Mouse (Mus musculus) gastrocnemius, adult 8-10 months (tissue): Measurements from ENCODE around the gene Uimc1. TPM values are rescaled to one million over a fixed set of nuclear protein-coding genes. Genes with fewer than 3 reads are reported as not detected.
"Not testable (repeated sequence)": the region's sequence is repeated elsewhere in the genome, so short reads cannot be mapped to it uniquely, and the experiment has no call there.

ENCODE experiments used
- DNase-seq, 2 experiments: peaks; one replicate each; pipeline ENCODE4 v3.0.0; 2022; ENCODE audit warnings: low spot score in 2 of 2
- total RNA-seq, 4 experiments: library from RNA; stranded (reverse); gene quantifications; 2 replicates each; pipeline ENCODE4 v1.2.4; 2022

Gene Uimc1
- 10 to 100 TPM; 10.0 to 14.3 (median 12.3) TPM for total RNA-seq

DNA sequence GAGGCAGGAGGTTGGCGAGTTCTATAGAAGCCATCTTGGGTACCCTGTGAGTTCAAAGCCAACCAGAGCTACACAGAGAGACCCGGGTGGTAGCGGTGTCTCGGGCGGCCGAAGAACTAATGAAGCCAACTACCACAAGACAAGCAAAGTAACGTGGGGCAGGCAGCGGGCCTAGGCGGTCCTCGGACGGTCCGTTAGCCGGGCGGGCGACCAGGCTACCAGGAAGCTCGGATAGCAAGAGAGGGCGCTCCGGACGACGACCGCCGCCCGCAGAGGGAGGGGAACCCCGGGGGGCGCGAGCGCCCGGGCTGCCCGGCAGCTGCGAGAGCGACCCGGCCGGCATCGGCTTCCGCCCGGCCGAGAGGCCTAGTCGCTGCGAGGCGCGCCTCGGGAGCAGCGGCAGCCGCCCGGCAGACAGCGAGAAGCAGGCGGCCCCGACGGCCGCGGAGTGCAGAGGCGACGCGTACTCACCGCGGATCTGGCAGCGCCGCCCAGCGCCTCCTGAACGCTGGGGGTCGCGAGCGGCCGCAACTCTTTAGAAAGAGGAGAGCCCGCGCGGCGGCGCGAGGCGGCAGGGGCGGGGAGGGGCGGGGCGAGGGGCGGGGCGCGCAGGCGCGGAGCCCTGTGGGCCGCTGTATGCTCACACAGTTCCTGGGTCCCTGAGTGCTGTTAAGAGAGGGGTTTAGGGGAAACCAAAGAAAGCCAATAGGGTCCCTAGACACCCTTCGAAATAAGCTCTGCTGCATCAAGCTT is at the start of gene Uimc1:
TSS of gene Uimc1 (minus strand) at position 575 of the 753 bp plus-strand sequence.
- peak; percentile 38 to 73 for DNase-seq

DNA sequence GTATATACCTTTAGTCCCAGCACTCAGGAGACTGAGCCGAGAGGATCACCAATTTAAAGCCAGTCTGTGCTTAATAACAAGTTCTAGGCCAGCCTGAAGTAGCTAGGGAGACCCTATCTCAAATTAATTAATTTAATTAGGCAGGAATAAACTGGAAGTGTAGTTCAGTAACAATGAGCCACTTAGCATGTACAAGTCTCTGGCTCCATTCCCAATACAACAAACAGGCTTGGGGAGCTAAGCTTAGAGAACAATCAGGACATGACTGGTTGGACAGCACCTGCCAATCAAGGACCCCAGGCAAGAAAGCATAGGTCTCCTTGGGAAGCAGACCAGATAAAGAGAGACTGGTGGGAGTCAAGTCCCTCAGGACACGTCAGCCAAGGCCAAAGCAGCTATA is 40.2 kb upstream of the Uimc1 start:
- no peak for DNase-seq

DNA sequence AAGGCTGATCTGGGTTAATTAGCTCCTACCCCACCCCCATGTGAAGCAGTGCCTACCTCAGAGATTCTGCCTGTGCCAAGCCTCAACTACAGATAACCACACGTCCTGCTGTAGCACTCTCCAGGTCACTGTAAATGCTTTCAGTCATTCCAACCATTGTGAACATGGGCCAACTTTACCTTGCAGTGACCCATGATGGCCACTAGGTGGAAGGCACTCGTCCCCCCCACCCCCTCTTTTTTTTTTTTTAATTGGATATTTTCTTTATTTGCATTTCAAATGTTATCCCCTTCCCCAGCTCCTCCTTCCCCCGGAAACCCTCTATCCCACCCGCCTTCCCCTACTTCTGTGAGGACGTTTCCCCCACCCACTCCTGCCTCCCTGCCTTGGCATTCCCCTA is 35.3 kb upstream of the Uimc1 start:
- no peak for DNase-seq

DNA sequence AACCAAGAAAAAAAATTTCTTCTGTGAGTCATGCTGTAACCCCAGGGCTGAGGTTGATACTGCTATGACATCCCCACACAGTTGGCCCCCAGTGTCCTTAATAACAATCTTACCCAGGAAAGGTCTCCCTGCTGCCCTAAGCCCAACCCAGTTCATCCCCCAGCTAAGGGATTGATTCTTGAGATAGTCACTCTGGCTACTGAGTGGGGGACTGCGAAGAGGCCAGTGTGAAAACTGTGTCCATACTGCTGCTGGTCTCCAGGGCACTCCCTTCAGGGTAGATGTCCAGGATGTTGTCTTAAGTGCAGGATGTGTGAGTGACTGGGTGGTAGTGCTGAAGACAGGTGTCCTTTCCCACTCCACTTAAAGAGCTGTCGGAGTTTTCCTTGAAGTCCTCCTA is 33.3 kb upstream of the Uimc1 start, which contains the start of gene Gm17617:
TSS of gene Gm17617 (minus strand) at position 101 of the 400 bp plus-strand sequence.
- DNase-seq = no peak

DNA sequence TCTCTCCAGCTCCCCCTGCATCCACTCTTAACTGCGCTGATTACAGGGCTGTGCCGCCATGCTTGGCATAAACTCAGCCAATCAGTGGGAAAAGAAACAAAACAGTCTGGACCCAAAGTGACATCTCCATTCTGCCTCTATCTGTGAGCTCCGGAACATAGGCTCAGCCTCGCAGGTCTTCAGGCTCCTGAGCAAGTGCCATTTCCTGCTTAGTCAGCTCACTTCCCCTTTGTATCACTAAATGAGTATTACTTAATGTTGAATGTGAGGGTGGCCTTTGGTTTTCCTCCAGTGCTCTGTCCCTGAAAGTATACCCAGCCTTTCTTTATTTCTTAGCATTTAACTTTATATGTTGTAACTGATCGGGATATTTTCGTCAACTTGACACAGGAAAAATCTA is 24.8 kb upstream of the Uimc1 start:
- no peak for DNase-seq

DNA sequence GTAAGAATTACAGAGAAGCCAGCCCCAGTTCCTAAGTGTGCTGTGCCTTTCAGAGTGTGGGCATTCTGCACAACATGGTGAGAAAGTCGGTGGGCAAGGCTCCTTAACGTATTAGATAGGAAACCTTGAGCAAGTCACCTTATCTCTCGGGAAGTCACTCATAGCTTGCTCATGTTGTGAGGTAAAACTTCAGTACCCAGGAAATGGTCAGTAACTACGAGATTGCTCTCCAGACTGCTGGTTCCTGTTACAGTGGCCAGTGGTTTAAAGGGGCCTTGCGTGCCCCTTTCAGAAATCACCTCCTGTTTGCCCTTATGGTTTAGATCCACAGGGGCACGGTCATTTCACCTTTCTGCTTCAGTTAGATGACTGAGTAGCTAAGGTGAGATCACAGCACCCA is 14.3 kb upstream of the Uimc1 start:
- DNase-seq = no peak

DNA sequence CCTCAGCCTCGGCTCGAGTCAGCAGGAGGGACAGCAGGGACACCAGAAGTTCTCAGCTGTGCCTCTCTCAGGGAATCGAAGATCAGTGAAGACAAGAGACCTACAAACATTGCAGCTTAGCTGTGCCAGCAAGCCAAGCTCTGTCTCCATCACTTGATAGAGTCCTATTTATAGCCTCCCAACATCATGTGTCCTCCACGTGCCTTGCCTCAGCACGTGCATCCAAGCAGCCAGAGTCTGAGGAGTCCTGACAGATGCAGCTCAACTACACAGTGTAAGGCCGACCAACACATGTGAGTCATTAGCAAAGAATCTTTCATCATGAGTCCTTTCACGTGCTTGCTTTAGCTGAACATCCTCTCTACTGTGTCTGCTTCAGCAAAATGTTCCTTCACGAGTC is 7.6 kb upstream of the Uimc1 start:
- peak in 1 of 2 experiments; percentile 24 for DNase-seq

DNA sequence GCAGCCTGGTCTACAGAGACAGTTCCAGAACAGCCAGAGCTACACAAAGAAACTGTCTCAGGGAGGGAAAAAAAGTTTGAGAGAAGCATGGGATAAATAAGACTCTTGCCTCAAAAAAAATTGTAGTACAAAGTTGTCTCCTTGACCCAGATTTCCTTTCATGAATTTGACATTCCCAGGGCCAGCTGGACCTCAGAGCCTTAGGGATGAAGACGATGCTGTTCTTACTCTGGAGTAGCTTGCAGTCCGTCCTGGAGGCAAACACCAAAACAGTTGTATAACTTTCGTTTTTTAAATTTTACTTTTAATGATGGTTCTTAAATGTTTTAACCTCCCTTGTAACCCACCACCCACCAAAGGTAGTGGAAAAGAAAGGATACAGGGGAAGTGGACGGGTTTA is 7.0 kb upstream of the Uimc1 start:
- DNase-seq = no peak

DNA sequence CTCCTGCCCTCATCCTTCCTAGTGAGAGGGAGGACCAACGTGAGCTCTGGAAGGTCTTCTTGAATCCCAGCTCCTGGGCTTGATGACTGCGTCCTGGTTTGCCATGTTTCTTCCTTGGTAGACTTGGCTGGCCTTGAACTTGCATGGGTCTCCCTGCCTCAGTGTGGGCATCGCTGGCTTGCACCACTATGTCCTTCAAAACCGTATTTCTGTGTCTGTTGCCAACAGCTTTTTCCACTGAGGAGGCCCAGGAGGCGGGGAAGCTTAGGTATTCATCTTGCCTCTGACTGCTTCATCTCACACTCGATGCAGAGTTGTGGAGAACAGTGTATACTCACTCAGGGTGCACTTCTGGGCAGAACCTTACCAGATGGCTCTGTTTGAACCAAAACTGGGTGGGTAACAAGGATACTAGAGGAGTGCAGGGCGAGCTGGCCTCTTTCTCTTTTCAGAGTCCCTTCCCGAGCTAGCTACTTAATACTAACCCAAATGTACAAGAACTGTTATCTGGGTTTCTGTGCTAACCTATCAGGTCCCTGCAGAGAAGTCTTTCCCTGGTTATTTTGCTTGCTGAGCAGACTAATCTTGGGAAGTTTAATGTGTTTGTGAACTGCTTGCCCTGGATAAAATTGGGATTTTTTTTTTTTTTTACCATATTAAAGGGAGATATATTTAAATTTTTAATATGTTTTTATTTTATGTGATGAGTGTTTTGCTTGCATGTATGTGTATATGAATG is 6.0 kb upstream of the Uimc1 start:
- DNase-seq = no peak

DNA sequence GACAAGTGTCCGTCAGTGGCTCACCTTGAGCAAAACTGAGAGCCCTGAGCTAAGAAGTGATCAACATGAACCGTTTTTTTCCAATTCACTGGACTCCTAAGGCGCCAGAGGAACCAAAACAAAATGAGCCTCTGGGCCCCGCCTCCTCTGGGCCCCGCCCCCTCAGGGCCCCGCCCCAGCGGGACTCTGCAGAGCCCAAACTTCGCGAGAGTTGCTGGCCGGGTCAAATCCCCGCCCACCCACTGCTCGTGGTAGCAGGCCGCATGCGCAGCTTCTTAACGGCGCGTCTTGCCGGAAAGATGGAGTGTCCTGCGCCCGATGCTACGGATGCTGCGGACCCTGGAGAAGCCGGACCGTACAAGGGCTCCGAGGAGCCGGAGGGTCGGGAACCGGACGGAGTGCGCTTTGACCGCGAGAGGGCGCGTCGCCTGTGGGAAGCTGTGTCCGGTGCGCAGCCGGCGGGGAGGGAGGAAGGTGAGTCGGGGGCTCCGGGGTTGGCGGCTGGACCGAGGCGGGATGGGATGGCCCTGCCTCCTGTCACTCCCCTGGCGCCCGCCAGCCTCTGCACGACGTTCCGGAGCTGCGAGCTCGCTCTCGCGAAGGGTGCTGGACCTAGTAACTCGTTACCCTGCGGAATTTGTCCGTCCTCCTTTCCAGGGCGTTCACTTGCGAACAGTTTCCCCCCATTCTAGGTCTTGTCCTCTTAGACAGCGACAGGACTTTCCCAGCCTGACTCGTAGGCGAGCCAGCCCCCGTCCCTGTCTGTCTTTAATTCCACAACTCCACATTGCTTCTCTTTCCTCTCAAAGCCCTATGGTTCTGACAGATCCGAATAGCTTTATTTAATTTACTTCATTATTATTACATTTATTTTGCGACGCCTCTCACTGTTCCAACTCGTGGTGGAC is 5.2 kb upstream of the Uimc1 start, which contains the start of gene Zfp346:
TSS of gene Zfp346 (plus strand) at position 267 of the 908 bp plus-strand sequence.
- peak; percentile 98 to 99 for DNase-seq

DNA sequence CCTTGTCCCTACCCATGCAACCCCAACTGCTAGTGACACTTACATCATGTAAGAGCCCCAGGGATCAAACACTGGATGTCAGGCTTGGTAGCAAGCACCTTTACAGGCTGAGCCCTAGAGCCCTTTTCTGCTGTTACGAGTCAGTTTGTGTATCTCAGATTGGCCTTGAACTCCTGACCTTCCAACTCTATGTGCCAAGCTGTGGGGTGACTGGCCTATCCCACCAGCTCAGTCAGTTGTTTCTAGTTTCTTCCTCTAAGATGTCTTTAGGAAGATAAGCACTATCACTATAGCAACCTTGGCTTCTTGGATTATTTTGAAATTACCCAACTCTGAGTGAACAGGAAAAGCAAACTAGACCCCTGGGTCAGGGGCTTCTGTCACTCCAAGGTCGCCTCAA is 3.3 kb upstream of the Uimc1 start:
- DNase-seq = no peak

DNA sequence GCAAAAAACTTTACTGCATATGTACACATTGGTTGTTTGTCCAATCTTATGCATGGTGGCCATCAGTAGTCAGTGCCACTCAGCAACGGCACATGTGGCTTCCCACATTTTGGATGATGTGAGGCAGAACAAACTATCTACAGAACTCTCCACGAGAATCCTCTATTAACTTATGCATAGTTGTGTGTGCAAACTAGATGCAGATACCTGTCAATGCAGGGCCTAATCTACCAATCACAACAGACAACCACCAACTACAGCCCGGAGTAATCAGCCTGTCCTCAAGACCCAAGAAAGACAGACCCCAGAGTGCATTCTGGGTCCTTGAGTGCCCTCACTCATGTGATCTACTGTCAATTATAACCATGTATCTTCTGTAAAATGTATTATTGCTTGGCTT is 2.3 kb upstream of the Uimc1 start:
- DNase-seq = no peak

DNA sequence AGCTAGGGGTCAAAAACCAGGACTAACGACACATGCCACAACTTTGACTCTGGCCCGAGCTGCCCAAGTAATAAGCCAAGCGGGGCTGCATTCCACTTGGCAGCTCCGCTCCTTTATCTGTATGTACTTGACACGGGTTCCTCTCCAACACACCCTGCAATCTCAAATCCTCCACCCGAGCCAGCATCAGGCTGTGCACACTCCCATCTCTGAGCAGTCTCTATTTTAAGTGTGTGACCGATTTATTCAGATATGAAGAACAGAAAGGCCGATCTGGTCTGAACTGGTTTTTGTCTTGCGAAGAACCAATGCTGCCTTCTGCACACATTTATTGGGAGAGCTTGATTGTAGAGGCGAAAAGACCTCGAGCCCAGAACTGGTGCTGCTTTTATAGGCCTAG is 1.5 kb upstream of the Uimc1 start:
- no peak for DNase-seq

DNA sequence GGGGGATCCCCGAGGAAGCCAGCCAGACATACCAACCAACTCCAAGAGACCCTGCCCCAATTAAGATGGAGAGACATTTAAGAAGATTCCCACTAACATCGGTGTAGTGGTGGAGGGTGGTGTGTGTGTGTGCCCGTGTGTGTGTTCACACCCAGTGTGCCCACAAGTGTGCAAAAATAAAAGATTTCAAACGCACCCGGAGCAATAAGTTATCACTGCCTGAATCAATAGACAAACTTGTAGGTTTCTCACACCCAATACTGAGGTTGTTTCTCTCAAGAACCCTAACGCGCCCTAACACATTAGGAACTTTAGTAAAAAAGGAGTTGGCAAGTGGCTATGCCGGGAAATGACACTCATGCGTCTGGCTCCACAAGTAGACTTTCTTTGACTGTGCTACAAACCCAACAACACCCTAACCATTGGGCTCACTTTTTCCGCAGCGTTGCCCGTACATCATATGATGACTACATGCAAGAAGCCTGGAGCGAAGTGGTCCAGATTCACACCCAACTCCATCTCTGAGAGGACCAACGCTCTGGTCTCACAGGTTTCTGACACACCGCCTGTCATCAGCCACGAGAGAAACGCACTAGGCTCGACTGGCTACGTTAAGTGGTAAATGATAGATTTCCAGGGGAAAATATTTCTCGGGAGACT is 904 bp downstream of the Uimc1 start:
- DNase-seq = peak in 1 of 2 experiments; percentile 15

DNA sequence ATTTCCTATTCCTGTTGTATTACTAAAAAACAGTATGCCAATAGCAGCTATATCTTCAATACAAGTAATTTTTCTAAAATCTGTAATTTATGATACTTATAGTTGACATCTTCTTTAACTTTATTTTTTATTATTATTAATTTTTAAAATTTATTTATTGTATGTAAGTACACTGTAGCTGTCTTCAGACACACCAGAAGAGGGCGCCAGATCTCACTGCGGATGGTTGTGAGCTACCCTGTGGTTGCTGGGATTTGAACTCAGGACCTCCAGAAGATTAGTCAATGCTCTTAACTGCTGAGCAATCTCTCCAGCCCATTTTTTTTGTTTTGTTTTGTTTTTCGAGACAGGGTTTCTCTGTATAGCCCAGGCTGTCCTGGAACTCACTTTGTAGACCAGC is 2.3 kb downstream of the Uimc1 start:
- not testable (repeated sequence) for DNase-seq

DNA sequence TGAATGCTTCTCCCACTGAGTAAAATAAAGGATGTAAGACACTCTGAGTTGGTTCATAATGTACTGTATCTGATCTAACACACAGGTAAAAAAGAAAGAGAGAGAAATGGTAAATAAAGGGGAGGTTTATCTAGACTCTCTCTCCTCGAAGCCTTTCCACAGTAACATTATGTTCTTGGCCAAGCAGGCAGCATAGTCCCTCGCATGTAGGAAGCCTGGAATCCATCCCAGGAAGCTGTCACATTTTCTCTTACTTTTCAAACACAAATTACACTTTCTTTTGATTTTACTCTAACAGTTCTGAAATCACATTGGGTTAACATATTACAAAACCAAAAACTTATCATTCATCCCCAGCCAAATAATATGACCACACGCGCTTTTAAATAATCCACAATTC is 7.5 kb downstream of the Uimc1 start:
- DNase-seq = no peak

DNA sequence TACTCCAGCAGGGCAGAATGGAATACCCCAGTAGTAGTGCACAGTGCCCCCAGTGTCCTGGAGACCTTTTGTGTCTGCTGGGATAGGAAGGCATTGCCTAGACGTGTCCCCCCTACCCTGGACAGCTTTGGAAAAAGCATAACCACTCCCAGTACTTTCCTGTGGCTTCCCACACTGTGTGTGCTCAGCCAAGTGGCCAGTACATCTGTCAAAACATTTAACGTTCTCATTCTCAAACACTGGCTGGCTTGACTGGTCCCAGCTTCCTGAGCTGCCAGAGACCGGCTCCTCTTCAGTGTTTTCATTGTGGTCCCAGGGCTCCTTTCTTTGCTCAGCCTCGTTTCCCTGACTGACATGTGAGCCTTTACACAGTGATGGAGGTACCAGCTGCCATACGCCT is 24.5 kb downstream of the Uimc1 start:
- no peak for DNase-seq

DNA sequence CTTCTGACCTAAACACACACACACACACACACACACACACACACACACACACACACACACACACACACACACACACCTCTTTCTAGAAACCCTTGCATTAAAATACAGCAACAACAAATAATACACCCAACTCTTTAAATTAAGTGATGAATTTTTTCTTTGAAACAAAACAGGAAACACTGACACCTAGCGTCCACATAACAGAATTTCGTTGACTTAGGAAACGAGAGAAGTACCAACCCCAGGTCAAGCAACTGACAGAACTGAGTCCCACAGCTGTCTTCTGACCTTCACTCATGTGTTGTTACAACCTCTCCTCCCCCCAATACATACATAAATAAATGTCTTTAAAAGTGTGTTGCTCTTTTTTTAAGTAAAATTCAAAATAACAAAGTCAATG is 28.8 kb downstream of the Uimc1 start:
- DNase-seq = no peak

DNA sequence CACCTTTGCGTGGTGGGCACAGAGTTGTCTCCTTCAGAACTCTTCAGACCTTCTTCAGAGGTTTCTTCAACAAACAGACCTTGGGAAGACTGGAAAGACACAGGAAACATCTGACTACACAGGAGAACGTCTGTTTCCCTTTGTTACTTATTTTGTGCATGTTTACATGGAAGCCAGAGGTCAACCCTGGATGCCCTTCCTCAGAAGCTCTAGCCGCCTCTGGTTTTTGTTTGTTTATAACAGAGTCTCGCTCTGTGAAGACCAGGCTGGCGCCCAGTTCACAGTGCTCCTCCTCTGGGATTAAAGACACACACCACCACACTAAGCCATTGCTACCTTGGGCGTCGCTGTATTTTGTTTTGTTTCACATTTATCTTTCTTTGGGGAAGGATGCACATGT is 30.4 kb downstream of the Uimc1 start:
- DNase-seq = no peak

DNA sequence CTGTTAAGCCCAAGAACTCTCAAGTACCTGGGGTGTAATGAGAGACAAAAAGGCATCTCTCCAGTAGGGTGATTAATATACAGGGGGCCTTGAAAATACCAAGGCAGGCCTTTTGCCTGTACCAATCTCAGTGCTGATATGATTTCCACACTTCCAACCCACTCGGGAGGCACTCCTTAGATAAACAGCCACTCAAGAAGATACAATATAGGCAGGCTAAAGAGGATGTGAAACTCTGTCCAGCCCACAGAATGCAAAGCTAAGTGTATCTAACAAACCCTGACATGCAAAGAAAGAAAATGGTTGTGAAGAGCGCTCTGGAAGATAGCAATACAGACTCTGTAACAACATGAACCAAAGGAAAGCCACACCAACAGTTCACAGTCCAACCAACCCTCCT is 36.8 kb downstream of the Uimc1 start:
- DNase-seq = no peak

DNA sequence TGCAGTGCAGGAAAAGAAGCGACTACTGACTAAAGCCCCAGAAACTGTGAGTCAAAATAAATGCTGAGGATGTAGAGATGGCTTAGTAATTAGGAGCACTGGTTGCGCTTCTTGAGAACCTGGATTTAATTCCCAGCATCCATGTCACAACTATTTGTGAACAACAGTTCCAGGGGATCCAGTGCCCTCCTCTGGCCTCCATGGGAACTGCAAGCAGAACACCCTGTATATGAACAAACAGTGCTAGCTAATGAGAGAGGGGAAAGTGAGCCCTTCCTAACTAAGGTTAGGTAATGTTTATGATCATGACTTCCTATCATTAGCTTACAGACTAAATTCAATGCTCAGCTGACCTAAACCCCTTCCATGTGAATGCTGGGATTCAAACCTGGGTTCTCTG is 42.1 kb downstream of the Uimc1 start:
- DNase-seq = no peak
